Mouse (Mus musculus) cerebellum, adult 9-10 months (tissue): ENCODE results near the gene Mip.
"Not testable (repeated sequence)": the region's sequence is repeated elsewhere in the genome, so short reads cannot be mapped to it uniquely, and the experiment has no call there.

Experiments
- DNase-seq: peaks from one replicate; pipeline ENCODE4 v3.0.0; 2022

Gene Mip

GRCm38 (mm10) chr10:128211390-128212108 is 14.1 kb upstream of the Mip start, which contains the start of gene Spryd4:
Spryd4 (minus strand) TSS chr10:128211807.
- peak; percentile 90 for DNase-seq

GRCm38 (mm10) chr10:128212148-128212547 is 13.5 kb upstream of the Mip start:
- no peak for DNase-seq

- peak; percentile 91 for DNase-seq
Measured at GRCm38 (mm10) chr10:128212871-128213323, 12.7 kb upstream of the Mip start.

GRCm38 (mm10) chr10:128214112-128214511 is 11.5 kb upstream of the Mip start:
- DNase-seq, result not testable (repeated sequence)

GRCm38 (mm10) chr10:128214981-128215380 is 10.7 kb upstream of the Mip start:
- DNase-seq, result no peak

- DNase-seq, result no peak
Measured at GRCm38 (mm10) chr10:128218387-128219117, 7.1 kb upstream of the Mip start.

GRCm38 (mm10) chr10:128221533-128222286 is 3.9 kb upstream of the Mip start:
- DNase-seq, result no peak

- DNase-seq, result no peak
Measured at GRCm38 (mm10) chr10:128225064-128225463, 574 bp upstream of the Mip start.

GRCm38 (mm10) chr10:128227592-128227991 is 2.0 kb downstream of the Mip start:
- no peak for DNase-seq

- DNase-seq, result no peak
Measured at GRCm38 (mm10) chr10:128228009-128228408, 2.4 kb downstream of the Mip start.

- no peak for DNase-seq
Measured at GRCm38 (mm10) chr10:128230582-128230981, 4.9 kb downstream of the Mip start.

GRCm38 (mm10) chr10:128231146-128231545 is 5.5 kb downstream of the Mip start:
- DNase-seq, result no peak

- DNase-seq, result peak; percentile 83
Measured at GRCm38 (mm10) chr10:128231697-128232419, 6.2 kb downstream of the Mip start, which contains the start of gene Timeless. Timeless (plus strand) TSS chr10:128232065.

GRCm38 (mm10) chr10:128232420-128232985 is 6.9 kb downstream of the Mip start:
- DNase-seq, result peak; percentile 88

- no peak for DNase-seq
Measured at GRCm38 (mm10) chr10:128236321-128236720, 10.7 kb downstream of the Mip start.

- DNase-seq, result peak; percentile 63
Measured at GRCm38 (mm10) chr10:128237807-128238480, 12.3 kb downstream of the Mip start.

GRCm38 (mm10) chr10:128239140-128239539 is 13.5 kb downstream of the Mip start:
- DNase-seq, result no peak

- DNase-seq, result no peak
Measured at GRCm38 (mm10) chr10:128240131-128240530, 14.5 kb downstream of the Mip start.

- DNase-seq, result no peak
Measured at GRCm38 (mm10) chr10:128243252-128243651, 17.6 kb downstream of the Mip start.

- DNase-seq, result no peak
Measured at GRCm38 (mm10) chr10:128244121-128244520, 18.5 kb downstream of the Mip start.

GRCm38 (mm10) chr10:128247020-128247732 is 21.5 kb downstream of the Mip start:
- no peak for DNase-seq
